Mouse (Mus musculus) layer of hippocampus, postnatal 36 days (tissue): Measurements from ENCODE around the gene Cbarp. TPM values are rescaled to one million over a fixed set of nuclear protein-coding genes. Genes with fewer than 3 reads are reported as not detected.

Source experiments
- DNase-seq, 2 experiments: peaks; one replicate each; pipeline ENCODE4 v3.0.0; 2022
- total RNA-seq, 2 experiments: library from RNA; stranded (reverse); gene quantifications; 2 replicates each; pipeline ENCODE4 v1.2.3; 2021

Gene Cbarp
- 100 to 1,000 TPM; 336 to 379 TPM for total RNA-seq

DNA sequence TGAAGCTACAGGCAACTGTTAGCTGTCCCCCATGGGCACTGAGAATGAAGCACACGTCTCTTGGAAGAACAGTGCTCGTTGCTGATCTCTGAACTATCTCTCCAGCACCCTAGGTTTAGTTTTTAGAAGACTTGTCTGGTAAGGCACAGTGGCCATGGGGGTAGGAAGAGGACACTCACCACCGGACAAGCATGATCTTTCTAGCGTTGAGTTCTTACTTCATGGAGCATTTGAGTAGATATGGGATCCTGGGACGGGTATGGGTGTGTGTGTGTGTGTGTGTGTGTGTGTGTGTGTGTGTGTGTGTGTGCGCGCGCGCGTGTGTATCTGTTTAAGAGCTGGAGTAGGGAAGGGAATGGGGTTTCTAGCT is at the start of gene Cbarp:
TSS of gene Cbarp (minus strand) at position 170 of the 370 bp plus-strand sequence.
- no peak for DNase-seq

- DNase-seq = no peak
Observed at GRCm38 (mm10) chr10:80189999-80190398, 49.4 kb upstream of the Cbarp start.

DNA sequence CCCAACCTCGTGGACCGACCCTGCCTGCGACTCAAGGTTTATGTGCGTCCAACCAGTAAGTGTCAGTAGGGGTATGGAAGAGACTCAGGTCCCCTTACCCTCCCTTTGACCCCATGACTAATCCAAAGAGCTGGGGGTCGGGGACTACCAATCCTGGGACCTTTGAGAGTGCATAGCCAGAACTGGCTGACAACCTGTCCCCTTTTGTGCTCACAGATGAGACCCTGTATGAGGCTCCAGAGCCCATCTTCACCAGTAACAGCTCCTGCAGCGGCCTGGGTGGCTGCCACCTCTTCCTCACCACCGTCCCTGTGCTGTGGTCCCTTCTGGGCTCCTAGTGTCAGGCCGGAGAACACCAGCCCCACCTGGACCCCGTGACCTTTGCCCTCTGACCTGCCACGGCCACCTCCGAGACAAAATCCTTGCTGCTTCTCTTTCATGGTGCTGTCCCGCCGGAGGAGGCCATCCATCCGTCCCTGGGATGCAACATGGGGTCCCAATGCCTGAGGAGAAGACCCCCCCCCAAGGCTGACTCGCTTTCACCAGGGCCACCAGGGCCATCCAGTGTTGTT is 47.9 kb upstream of the Cbarp start:
- DNase-seq = no peak

- no peak for DNase-seq
Observed at GRCm38 (mm10) chr10:80187739-80188138, 47.1 kb upstream of the Cbarp start.

- no peak for DNase-seq
Observed at GRCm38 (mm10) chr10:80186649-80187048, 46.0 kb upstream of the Cbarp start.

DNA sequence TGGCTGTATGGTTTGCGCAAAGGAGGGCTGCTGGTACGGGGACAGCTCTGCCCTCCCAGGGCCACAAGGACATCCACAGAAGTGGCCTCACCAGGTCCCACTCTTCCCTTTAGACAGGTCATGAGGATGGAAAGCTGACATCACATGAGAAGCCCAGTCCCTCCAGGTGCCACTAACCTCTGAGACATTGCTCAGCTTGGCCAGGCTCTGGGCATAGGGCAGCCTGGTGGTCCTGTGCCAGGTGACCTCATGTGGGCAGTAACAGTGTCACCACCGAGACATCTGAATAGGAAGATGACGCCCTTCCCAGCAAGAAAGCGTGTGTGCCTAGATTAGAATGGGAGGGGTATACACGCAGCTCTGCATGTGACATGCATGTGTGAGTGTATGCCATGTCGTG is 41.9 kb upstream of the Cbarp start:
- no peak for DNase-seq

DNA sequence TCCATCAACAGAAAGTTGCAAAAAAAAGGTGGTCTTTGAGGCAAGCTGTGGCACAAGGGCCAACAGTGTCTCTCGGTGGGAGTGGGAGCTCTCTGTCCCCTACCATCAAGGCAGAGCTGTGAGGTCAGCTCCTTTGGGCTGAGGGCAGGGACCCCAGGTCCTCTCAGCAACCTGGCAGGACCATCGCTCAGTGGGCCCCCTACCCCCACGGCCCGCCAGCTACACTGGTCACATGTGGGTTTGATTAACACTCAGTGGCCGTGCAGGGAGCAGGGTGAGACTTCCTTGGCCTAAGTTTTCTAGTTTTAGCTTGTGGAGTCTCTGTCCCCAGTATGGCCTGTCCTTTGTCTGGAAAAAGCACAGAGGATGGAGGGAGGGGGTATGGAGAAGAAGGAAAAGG is 40.2 kb upstream of the Cbarp start:
- no peak for DNase-seq

GRCm38 (mm10) chr10:80180288-80180687 is 39.7 kb upstream of the Cbarp start:
- DNase-seq = no peak

GRCm38 (mm10) chr10:80179068-80180051 is 38.7 kb upstream of the Cbarp start, which contains the start of gene Efna2:
Gene Efna2 (plus strand): TSS chr10:80179482.
- peak in 1 of 2 experiments; percentile 55 for DNase-seq

GRCm38 (mm10) chr10:80177441-80178279 is 37.0 kb upstream of the Cbarp start:
- no peak for DNase-seq

DNA sequence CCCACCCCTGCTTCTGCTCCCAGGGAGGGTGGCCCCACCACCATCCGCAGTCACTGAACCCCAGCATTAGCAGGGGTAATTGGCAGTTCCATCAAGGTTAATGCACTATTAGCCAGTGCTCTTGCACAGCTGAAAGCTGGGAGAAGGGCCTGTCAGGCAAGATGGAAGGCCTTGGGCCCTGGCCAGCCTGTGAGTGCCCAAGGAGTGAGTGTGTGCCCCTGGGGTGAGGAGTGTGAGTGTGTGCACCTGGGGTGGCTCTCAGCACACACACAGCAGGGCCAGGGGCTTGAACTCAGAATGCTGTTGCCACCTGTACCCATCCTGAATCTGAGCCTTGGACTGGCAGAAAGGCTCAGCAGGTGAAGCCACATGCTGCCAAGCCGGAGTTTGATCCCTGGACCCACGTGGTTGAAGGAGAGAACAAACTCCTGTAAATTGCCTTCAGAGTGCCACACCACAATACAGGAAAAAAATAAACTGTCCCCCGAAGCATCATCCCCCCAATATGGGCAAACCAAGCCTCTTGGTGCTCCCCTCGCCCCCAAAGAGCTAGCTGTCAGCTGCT is 35.7 kb upstream of the Cbarp start:
- DNase-seq = no peak

- DNase-seq = no peak
Observed at GRCm38 (mm10) chr10:80175536-80176269, 35.1 kb upstream of the Cbarp start.

- DNase-seq = no peak
Observed at GRCm38 (mm10) chr10:80174705-80175104, 34.1 kb upstream of the Cbarp start.

- DNase-seq = no peak
Observed at GRCm38 (mm10) chr10:80173955-80174640, 33.5 kb upstream of the Cbarp start.

GRCm38 (mm10) chr10:80173358-80173757 is 32.7 kb upstream of the Cbarp start:
- no peak for DNase-seq

GRCm38 (mm10) chr10:80172527-80173292 is 32.1 kb upstream of the Cbarp start, which contains the start of gene 1600002K03Rik:
Gene 1600002K03Rik (plus strand): TSS chr10:80172944.
- peak; percentile 91 for DNase-seq

GRCm38 (mm10) chr10:80171760-80172526 is 31.3 kb upstream of the Cbarp start:
- no peak for DNase-seq

DNA sequence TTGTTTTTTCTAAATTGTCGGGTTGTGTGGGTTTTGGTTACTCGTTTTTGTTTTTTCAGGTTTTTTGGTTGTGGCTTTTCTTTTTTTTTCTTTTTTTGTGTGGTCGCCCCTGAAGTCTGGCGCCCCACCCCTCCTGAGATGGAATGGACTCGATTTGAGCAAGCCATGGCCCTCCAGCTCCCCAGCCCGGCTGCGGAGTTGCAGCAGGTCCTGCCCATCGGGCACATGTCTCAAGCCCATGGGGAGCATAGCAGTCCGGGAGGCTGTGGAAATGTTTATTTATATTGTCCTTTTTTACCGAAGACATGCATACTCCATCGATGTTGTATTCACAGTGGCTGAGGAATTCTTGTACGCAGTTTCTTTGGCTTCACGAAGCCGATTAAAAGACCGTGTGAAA is 30.6 kb upstream of the Cbarp start:
- DNase-seq = no peak

DNA sequence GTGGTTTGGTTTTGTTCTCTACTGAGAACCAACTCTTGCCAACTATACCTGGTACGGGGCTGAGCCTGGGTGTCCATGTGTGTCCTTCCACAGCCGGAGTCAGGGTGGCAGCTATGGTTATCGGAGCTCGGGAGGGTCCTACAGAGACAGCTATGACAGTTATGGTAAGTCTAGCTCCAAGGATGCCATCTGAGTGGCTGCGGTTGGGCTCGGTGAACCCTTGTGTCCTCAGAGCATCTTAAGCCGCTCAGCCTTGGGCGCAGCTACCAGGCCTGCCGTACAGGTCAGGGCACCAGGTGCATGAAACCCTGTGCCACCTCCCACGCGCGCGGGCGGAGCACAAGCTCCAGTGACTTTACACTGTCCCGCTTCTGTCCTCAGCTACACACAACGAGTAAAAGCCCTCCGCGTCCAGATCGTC is 30.0 kb upstream of the Cbarp start:
- DNase-seq = no peak
